Mouse (Mus musculus) adrenal gland, postnatal 14 days (tissue): ENCODE measurements around the gene Hcfc2. TPM values are rescaled to one million over a fixed set of nuclear protein-coding genes. Genes with fewer than 3 reads are reported as not detected.

Experiments
- DNase-seq: peaks from one replicate; pipeline ENCODE4 v3.0.0; 2021; ENCODE audit warnings: mixed read lengths
- long read RNA-seq, 2 experiments: library from polyadenylated mRNA; stranded (forward); transcript quantifications; one replicate each; pipeline ENCODE4 v2.0.0; 2021
- total RNA-seq: library from RNA; stranded (reverse); gene quantifications from 2 replicates; pipeline ENCODE4 v1.2.3, GENCODE M21; 2021

Hcfc2 gene
- 30.5 and 37.3 TPM in 2 replicates for total RNA-seq
- long read RNA-seq, experiment 1, partial matches to known transcripts, result 1 of 2 reads
- long read RNA-seq, experiment 1, other reads (novel, unspliced or antisense), result 1 of 2 reads
- long read RNA-seq, experiment 2, partial matches to known transcripts, result 3 of 7 reads
- long read RNA-seq, experiment 2, other reads (novel, unspliced or antisense), result 4 of 7 reads

DNA sequence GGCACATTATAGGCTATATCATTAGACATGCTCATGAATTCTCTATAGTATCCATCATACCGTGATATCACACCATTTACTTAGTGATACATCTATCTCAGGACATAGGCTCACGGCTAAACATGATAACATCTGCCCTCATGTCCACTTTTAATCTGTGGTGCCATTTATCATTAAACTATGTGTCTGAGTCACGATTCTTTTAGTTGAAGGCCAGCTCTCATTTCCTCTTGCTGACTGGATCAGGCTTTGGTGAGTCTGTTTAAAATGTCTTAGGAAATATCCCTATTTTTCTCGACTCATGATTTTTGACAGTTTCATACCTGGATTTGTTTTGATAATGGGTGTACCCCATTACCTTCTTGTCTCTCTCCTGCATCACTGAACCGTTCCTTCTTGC lies at the start of gene Hcfc2:
Hcfc2 (plus strand) TSS at position 205 of the 400 bp plus-strand sequence.
- DNase-seq, result no peak

DNA sequence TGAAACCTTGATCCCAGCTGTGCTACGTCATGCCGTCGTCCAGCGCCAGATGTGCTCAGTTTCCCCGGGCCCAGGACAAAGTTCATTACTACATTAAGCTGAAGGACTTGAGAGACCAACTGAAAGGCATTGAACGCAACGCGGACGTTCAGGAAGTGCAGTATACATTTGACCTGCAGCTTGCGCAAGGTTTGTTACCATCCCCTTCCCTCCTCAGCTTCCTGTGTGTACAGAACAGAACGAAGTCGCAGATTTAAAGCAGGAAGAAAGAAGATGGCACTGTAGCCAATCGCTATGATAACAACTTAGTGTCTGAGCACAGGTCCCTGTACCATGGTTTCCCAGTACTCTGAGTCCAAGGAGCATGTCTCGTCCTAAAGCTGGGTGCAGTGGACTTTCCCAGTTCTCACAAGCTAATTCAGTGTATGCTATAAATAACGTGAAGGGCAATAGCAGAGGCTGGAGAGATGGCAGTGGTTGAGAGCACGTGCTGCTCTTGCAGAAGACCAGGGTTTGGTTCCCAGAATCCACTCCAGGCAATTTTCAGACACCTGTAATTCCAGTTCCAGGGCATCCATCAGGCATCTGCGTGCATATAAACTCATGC lies 48.7 kb upstream of the Hcfc2 start:
- DNase-seq, result no peak

DNA sequence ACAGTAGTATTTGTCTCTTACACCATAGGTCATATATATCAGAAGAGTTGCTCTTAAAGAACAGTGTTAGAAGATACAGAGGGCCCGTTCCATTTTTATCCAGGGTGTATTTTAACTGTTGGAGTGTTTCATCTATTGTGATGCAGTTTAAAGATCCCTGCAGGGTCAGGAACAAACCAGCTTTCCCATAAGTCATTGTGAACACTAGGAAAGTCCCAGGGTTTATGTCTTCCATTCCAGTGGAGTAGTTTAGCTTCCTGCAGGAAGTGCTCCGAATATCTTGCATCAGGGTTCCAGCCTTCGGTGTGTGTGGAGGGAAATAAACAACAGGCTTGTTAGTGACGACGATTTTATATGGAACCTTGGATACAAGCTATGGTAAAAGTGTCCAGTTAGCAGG lies 44.7 kb upstream of the Hcfc2 start:
- DNase-seq, result no peak

DNA sequence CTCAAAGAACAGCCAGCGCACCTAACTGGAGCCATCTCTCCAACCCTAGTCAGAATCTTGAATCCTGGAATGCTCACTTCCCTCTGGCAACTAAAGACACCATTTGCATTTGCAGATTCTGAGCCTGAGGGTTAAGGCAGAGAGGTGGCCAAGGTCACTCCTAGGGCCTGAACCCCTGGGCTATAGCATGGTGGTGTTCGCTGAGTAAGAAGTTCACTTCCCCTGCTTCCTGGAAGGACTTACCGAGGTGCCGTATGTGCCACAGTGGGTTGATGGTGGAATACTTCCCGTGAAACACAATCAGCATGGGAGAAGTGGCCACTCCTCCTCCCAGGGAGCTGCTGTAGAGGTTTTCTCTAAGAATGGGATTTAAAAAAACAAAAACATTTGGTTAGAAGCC lies 43.3 kb upstream of the Hcfc2 start:
- no peak for DNase-seq

DNA sequence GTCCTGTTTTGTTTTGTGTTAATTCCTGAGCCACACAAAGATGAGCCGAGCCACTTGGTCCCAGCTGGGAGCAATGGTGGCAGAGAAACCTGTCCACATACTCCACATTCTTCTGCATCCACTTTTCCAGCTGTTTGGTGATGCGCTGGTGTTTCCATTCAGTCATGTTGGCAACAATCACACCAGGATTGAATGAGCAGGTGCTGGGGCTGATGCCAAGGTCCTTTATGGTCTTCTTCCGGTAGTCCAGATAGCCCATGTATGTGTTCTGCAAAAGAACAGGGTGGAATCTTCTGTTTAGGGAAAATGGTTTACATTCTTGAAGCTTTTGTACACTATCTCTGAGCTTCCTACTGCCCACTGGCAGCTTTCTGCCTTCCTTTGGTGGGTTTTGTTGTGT lies 41.4 kb upstream of the Hcfc2 start:
- no peak for DNase-seq

DNA sequence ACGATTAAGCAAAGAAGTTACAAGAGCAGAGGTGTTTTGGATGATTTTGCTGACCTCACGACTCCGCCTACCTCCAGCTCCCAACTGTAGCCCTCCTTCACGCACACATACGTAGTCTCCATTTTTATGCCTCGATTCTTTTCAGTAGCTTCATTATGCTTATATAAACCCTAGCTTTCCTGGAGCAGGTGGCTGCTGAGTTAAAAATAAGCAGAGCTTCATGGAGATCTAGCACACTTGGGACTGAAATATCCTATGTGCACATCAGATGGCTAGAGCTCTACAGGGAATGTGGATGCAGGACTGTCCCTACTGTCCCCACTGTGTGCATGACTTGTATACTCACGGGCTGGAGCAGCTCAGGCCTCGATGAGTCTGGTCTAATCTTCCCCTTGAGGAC lies 34.1 kb upstream of the Hcfc2 start:
- DNase-seq, result no peak

DNA sequence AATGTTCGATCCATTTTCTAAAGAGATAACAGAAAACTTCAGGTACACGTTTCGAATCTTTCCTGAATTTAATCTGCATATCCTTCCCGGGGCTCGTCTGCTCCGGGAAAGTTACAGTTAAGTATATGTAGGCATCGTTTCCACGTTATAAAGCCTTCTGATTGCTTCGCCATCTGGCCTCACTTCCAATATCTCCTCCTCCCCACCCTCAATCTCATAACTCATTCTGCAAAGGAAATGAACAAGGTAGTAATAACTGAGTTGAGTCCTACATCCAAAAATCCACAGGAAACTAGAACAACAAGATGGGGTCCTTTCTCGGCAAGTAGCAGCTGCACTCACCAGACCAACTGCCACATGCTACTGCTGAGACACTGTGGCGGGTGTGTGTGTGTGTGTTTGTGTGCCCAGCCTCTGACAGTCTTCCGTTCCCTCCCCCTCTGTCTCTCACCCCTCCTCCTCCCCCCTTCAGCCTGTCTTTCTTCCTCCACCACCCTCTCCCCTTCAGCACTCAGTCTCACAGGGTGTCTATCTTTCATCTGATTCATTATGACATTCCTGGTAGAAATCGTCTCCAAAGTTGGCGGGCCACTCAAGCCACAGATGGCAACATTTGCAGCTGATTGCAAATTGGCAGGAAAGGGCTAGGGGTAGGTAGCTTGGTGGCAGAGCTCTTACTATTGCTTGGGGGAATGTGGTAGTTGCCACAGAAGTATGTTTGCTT lies 33.5 kb upstream of the Hcfc2 start:
- no peak for DNase-seq

DNA sequence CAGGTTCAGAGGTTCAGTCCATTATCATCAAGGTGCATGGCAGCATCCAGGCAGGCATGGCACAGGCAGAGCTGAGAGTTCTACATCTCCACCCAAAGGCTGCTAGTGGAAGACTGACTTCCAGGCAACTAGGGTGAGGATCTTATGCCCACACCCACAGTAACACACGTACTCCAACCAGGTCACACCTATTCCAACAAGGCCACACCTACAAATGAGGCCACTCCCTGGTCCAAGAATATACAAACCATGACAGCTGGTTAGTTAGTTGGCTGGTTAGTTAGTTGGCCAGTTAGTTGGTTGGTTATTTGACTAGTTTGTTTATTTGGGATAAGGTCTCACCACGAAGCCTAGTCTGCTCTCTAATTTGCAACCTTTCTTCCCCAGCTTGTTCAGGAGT lies 32.7 kb upstream of the Hcfc2 start:
- DNase-seq, result no peak

DNA sequence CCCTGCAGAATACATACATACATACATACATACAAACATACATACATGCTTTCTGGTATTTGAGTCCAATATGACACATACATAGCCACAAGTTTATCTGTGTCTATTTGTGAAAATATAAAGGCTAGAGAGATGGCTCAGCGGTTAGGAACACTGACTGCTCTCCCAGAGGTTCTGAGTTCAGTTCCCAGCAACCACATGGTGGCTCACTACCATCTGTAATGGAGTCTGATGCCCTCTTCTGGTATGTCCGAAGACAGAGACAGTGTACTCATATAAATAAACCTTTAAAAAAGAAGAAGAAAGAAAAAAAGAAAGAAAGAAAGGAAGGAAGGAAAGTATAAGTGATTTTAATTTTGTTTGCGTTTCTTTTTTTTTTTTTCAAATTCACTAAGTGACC lies 30.0 kb upstream of the Hcfc2 start:
- DNase-seq, result no peak

DNA sequence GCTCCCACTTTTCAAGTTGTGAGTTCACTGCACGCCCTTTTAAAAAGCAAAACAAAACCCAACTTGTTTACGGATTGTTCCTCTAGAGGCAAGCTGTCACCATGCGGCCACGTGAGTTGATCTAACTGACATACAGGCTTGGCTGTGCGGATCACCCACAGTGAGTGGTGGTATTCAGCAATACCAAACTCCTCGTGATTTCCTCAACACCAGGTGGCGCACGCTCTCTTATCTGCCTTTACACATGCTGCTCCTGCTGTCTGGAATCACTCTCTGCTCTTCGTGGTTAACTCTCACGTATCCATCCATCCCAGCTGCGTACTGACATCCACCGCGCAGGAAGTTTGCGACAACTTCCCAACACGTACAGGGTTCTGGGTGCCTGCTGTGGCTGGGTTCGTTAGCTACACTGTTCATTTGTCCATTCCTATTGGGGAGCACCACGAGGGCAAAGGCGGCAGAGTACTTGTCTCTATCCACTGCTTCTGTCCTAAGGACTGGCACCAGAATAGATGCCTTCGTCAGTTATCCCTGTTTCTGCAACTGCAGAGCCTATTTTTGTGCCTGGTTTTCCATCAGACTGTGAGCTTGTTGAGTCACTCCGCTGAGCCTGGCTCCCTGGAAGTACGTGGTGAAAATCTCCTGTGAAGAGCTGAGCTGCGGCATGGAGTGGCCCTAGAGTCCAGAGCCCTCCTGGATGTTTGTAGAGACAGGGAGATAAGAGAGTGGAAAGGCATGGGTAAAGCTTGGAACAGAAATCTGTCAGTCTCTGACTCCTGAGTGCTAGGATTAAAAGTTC lies 29.3 kb upstream of the Hcfc2 start:
- DNase-seq, result peak; percentile 88

DNA sequence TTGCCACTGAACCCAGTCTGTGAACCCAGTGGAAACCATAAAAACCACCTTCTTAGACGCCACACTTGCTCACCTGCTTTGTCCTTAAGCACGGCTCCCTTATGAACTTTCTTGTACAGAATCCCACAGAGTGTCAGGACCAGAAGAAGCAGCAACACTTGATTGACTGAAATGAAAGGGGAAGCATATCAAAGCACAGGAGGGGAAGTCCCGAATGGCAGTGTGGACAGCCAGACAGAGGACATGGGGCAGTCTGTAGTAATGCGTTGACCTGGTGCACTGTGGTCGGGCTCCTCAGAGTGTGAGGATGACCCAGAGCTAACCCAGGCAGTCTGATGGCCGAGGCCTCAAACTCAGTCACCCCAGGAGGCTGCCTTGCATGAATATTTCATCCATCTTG lies 25.8 kb upstream of the Hcfc2 start:
- DNase-seq, result no peak

DNA sequence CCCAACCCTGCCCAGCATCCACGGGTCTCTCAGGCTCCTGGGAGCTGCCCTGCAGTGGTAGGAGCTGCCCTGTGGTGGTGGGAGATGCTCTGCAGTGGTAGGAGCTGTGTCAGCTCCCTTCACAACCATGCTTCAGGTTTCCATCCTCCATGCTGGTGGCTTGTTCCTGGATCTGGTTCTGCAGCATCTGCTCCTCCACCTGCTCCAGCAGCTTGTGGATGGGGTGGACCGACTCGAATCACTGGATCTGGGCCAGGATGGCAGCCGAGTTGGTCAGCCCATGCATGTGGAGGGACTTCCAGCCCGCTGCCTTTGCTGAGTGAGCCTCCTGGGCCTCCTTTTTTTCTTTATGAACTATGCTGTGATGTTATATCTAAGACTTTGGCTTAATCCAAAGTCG lies 19.0 kb upstream of the Hcfc2 start:
- no peak for DNase-seq

DNA sequence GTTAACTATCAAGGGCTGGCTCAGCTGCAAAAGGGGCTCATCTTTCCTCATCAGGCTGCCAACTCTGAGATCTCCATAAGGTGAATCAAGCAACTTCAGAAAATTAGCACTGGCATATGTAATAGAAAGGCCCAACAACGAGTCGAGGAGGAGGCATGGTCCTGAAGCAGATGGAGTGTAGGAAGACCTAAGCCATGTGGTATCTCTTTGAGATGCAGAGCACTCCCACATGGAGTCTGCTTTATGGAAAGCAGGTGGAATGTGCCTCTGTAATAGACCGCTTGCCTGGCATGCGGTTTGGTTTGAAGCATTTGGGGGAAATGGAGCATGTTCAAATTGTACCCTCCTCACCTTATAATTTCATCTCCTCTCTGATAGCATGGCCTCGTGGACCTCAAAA lies 15.2 kb upstream of the Hcfc2 start:
- DNase-seq, result no peak

DNA sequence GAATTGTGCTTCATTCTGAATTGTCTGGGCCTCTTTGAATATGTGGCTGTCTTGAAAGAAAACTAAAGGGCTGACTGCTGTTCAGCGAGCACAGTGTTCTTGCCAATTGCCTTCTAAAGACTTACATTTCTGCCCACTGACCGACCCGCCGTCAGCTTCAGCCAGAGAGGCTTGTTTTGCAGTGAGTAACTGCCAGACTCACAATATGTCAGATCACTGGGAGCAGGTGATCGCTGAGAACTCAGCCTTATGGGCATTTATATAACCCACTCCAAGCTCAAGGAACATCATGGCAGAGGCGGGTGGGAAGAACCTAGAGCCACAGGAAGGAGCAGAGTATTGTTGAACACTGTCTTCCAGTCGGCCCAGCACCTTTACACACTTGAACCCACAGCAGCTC lies 14.3 kb upstream of the Hcfc2 start:
- no peak for DNase-seq

DNA sequence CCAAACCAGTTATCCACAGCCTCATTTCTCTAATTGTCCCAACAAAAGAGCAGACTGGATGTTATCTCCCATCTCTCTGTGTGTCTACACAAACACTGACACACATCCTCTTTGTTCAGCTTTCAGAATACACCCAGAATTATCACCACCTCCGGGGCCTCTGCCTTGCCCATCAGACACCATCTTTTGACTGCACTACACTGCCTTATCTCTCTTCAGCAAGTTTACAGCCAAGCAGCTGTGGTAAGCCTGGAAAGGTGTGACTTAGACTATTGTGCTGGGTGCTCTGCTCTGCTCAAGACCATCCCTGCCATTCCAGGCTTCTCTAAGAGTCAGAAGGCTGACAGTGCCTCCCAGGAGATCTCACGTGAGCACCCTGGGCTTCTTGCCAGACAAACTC lies 10.5 kb upstream of the Hcfc2 start:
- no peak for DNase-seq

DNA sequence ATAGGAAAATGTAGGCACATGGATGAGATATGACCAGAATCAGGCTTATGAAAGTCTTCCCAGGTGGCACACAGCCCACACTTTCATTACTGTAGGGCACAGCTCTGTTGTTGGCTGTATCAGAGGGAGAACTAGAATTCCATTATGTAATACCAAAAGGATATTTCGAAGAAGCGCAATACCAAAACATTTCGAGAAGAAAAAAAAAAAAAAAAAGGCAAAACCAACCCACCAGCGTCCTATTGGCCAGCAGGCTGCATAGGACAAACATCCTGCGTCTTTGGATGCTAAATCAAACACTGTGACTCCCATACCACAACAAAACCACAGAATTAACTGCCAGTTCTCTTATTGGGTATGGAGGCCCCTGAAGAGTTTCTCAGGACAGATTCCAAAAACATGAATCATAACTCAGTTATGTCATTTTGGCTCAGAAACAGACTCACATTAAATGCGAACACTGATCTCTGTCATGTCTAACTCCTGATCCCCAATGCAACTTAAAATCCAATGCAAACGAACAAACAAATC lies 6.2 kb upstream of the Hcfc2 start:
- peak; percentile 46 for DNase-seq

DNA sequence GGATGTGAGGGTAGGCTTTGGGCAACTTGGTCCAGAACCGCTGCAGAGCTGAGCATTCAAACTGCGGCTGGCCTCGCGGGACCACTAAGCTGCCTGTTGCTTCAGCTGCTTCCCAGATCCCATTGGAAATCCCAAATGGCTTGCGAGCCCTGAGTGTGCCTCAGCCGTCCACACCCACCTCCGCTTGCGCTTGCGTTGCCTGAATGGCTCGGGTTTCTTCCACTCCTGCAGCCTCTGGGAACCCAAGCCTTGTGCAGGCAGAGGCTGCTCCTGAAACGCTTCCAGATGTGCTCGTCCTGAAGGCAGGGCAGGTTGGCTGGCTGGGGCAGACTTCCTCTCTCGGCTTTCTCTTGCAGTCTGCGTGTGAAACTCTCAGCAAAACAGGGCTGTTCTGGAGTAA lies 5.5 kb upstream of the Hcfc2 start, which contains the start of gene Glt8d2:
Glt8d2 (minus strand) TSS at position 157 of the 400 bp plus-strand sequence.
- peak; percentile 72 for DNase-seq

DNA sequence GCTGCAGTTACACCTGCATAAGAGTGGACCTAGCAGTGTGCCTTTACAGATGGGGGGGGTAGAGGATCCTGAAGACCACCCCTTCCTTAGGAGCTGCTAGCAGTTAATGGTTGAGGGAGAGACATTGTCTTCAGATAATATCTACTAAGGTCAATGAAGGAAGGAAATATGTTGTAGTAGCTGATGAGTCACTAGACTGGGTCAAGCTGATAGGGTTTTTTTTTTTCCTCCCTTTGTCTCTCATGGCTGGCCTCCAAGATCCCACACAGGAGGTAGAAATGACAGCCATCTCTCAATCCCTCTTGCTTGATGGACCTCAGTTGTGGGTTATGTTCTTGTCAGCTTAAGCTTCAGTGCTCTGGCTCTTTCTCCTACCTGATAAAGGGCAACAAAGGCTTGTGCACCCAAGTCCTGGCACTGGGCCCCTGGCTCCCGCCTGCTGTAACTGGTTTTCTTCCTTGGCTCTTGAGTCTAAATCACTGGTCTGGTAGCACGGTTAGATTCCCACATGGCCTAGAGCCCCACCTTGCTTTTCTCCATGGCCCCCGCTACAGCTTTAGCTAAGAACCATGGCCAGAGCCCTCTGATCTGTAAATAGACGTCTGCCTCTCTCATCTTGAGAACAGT lies 606 bp downstream of the Hcfc2 start:
- peak; percentile 17 for DNase-seq

DNA sequence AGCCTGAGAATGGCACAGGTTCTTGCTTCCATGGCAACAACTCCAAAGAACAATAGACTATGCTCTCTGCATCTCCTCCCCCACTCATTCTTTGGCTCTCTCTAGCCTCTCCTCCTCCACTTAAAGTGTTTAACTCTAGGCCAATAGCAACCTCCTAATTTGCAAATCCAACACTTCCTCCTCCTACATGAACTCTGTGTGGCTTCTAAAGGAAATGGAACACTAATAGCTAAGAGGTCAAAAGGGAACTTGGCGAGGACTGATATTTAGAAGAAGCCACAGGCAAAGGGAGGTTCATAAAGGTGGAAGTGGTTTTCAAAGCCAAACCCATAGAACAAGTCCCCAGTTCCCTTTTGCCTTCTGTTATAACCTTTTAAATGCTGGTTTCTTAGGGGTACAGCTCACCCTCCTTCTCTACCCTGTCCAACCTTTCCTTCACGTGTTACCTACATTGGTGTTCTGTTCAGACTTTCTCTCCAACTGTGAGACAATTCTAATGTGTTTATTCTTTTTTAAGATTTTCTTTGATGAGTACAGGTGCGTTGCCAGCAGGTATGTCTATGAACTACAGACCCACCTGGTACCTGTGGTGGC lies 1.4 kb downstream of the Hcfc2 start:
- DNase-seq, result no peak

DNA sequence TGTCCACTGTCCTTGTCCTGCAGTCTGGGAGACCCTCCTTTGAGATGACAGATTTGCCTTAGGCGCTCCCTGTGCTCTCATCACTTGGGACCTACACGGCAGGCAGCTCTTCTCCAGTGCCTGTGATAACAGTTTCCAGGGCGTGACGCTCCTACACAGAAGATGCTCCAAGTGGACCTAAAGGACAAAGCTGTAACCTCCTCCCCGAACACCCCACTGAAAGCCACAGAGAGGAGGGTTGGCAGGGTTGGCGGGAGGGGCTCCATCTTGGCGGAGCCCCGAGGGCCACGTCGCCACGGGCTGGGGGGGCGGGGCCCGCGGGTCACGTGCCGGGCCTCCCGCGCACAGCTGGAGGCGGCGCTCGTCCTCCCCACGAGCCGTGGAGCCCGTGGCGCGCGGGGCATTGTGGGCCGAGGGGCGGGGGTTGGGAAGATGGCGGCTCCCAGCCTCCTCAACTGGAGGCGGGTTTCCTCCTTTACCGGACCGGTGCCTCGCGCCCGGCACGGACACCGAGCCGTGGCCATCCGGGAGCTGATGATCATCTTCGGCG lies 2.8 kb downstream of the Hcfc2 start:
- peak; percentile 96 for DNase-seq

DNA sequence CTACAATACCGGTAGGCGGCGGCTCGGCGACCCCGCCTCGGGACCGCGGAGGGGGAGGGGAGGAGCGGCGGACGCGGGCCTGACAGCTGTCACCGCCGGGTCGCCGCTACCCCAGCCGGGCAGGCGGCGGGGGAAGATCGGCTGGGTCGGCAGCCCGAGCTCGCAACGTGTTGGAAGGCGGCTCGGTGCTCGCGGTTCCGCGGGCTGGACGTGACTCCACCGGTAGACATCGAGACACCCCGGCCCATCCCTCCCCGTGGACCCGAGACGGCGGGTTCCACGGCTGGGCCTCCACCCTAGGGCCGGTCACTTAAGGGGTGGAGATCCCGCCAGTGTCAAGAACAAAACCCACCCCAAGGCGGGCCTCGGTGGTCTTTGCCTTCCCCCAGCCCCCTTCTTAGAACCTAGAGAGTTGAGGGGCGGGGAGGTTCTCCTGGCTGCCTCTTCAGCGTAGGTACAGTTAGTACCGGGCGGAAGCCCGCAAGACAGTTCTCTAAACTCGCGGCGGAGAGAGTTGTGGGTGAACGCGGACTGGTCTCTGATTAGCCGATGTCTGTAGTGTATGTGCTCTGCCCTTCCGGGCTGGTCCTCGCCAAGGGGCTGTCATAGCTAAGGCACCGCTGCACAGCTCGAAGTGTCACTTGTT lies 3.5 kb downstream of the Hcfc2 start:
- peak; percentile 34 for DNase-seq
